Mouse (Mus musculus): ENCODE measurements around the gene Art5. TPM values are rescaled to one million over a fixed set of nuclear protein-coding genes. Genes with fewer than 3 reads are reported as not detected.

The Art5 gene
- 0.09 and 0.20 TPM in 2 replicates for polyA plus RNA-seq (2015; fragmentation: Nextera tagmentation; extraction: Ambion mirVana)

DNA sequence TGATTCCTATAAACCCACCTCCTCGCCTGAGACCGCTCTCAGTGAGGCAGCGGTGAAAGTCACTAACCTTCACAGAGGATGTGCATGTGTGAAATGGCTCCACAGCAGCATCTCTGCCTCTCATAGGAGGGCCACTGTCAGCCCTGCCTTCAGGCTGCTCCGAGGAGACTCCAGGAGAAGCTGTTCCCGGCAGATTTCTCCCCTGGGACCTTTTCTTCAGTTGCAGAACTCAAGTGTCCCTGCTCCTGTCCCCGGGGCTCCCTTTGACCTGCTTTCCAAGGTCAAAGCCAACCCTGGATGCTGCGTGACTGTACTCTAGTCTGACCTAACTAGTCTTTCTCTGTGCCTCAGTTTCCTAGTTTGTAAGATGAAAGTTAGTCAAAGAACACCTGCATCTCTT lies at the start of gene Art5:
Gene Art5, minus strand, starts transcription at position 319 of the 400 bp plus-strand sequence.
- Histone ChIP-seq H3K27me3 (replicated peaks; ENCODE audit: control insufficient read depth, insufficient read depth, low read length) (no peaks in the 10 kb centered on the region), H3K4me3 (ENCODE audit: low read depth, low read length) (no peak within 1 kb of the TSS), H3K36me3 (ENCODE audit: control insufficient read depth, insufficient read depth) (no peaks in the 10 kb centered on the region), H3K4me2 (replicated peaks; ENCODE audit: low read depth) (no peak within 1 kb of the TSS), H3K9ac (ENCODE audit: low read depth, low read length) (no peak within 1 kb of the TSS), H3K4me1 (replicated peaks; ENCODE audit: control insufficient read depth, insufficient read depth, low read length) (no peaks in the 10 kb centered on the region), H3K27ac (ENCODE audit: low read depth, low read length) (no peak within 1 kb of the TSS), H3K9me3 (ENCODE audit: control insufficient read depth) (no peaks in the 10 kb centered on the region)
- 68% methylated on average over 7 of the region's 7 CpGs for WGBS
- TF ChIP-seq CTCF (IDR thresholded peaks at IDR 0.05; ENCODE audit: low read depth): no peak
- no peak for ATAC-seq

DNA sequence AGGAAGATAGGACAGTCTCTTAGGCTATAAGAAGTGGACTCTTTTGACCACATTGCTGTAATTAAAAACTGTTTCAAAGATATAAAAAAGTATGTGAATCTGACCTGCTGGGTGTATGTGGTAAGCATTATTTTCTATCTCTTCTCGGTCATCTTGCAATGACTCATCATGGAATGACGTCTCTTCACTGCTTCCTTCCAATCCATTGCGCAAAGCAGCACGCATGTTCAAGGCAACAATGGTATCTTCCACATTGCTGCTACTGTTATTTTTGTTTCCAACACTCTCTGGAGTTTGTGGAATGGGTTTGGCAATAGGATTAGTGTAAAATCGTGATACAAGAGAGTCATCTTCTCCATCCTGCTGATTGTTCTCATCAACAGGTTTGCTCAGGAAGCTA lies 44.4 kb upstream of the Art5 start:
- Histone ChIP-seq H3K36me3 (ENCODE audit: control insufficient read depth, insufficient read depth) (peaks cover 61% of the 10 kb centered on the region), H3K4me3 (ENCODE audit: low read depth, low read length) (no peak overlapping the region), H3K27ac (ENCODE audit: low read depth, low read length) (no peak overlapping the region), H3K9ac (ENCODE audit: low read depth, low read length) (no peak overlapping the region), H3K4me1 (replicated peaks; ENCODE audit: control insufficient read depth, insufficient read depth, low read length) (no peaks in the 10 kb centered on the region), H3K4me2 (replicated peaks; ENCODE audit: low read depth) (no peak overlapping the region), H3K27me3 (replicated peaks; ENCODE audit: control insufficient read depth, insufficient read depth, low read length) (no peaks in the 10 kb centered on the region), H3K9me3 (ENCODE audit: control insufficient read depth) (no peaks in the 10 kb centered on the region)
- no peak for TF ChIP-seq CTCF (IDR thresholded peaks at IDR 0.05; ENCODE audit: low read depth)
- 78% methylated on average over 5 of the region's 5 CpGs for WGBS
- ATAC-seq: no peak

DNA sequence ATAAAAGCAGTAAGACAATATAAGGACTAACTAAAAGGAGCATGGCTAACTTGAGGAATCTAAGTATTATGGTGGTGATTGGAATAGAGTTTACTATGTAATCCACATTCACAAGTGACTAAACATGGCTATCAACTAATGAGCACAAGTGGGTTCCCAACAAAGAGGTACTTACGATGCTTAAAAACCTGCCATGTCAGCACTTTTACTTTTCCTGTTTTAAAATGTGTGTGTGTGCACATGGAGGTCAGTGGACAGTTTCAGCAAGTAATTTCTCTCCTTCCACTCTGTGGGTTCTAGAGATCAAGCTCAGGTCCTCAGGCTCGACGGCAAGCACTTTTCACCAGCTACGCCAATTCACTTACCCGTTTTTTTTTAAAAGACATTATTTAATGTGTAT lies 28.6 kb upstream of the Art5 start:
- Histone ChIP-seq H3K27ac (ENCODE audit: low read depth, low read length) (no peak overlapping the region), H3K36me3 (ENCODE audit: control insufficient read depth, insufficient read depth) (peaks cover 69% of the 10 kb centered on the region), H3K4me1 (replicated peaks; ENCODE audit: control insufficient read depth, insufficient read depth, low read length) (no peaks in the 10 kb centered on the region), H3K27me3 (replicated peaks; ENCODE audit: control insufficient read depth, insufficient read depth, low read length) (no peaks in the 10 kb centered on the region), H3K9ac (ENCODE audit: low read depth, low read length) (no peak overlapping the region), H3K4me2 (replicated peaks; ENCODE audit: low read depth) (no peak overlapping the region), H3K9me3 (ENCODE audit: control insufficient read depth) (no peaks in the 10 kb centered on the region), H3K4me3 (ENCODE audit: low read depth, low read length) (no peak overlapping the region)
- TF ChIP-seq CTCF (IDR thresholded peaks at IDR 0.05; ENCODE audit: low read depth): no peak
- WGBS: 96% methylated on average over 5 of the region's 5 CpGs
- no peak for ATAC-seq

DNA sequence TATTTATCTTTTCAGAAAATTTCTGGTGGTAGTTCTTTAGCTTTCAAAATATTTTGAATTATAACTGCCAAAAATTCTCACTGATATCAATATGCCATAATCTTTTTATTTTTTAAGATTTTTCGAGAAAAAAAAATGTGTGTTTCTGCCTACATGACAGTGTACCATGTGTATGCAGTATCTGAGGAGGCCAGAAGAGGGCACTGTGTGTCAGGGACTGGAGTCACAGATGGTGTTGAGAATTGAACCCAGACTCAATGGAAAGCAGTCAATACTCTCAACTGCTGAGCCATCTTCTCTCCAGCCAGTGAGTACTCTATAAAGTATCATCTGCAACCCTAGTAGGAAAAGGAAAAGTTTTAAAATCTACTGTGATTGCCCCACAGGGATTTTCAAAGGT lies 28.2 kb upstream of the Art5 start:
- Histone ChIP-seq H3K9ac (ENCODE audit: low read depth, low read length) (no peak overlapping the region), H3K36me3 (ENCODE audit: control insufficient read depth, insufficient read depth) (peaks cover 73% of the 10 kb centered on the region), H3K9me3 (ENCODE audit: control insufficient read depth) (no peaks in the 10 kb centered on the region), H3K27ac (ENCODE audit: low read depth, low read length) (no peak overlapping the region), H3K27me3 (replicated peaks; ENCODE audit: control insufficient read depth, insufficient read depth, low read length) (no peaks in the 10 kb centered on the region), H3K4me2 (replicated peaks; ENCODE audit: low read depth) (no peak overlapping the region), H3K4me3 (ENCODE audit: low read depth, low read length) (no peak overlapping the region), H3K4me1 (replicated peaks; ENCODE audit: control insufficient read depth, insufficient read depth, low read length) (no peaks in the 10 kb centered on the region)
- ATAC-seq: no peak
- peak; percentile 66 for TF ChIP-seq CTCF (IDR thresholded peaks at IDR 0.05; ENCODE audit: low read depth)
- WGBS: 86% methylated on average over 1 of the region's 1 CpGs

DNA sequence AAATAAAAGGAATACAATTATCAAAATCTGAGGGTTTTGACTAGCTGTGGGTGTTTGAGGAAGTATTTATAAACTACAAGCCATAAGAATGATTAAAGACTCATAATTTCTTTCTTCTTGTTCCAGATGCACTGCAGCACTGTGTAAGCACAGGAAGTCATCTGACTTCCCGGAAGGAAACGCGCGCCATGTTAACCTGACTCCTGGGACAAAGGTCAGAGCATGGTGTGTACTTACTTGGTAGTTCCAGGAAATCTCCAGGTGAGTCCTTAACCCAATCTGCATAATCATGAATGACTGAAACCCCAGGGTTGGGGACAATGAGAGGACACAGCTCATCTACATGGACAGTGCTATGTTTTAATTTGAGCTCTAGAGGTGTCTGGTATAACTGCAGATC lies 23.1 kb upstream of the Art5 start:
- no peak overlapping the region for H3K4me3 ChIP-seq (ENCODE audit: low read depth, low read length)
- H3K4me1 ChIP-seq (replicated peaks; ENCODE audit: control insufficient read depth, insufficient read depth, low read length): no peaks in the 10 kb centered on the region
- H3K27me3 ChIP-seq (replicated peaks; ENCODE audit: control insufficient read depth, insufficient read depth, low read length): no peaks in the 10 kb centered on the region
- peak; percentile 51; the same call in 1 of the 2 replicates for ATAC-seq
- H3K36me3 ChIP-seq (ENCODE audit: control insufficient read depth, insufficient read depth): peaks cover 75% of the 10 kb centered on the region
- H3K9me3 ChIP-seq (ENCODE audit: control insufficient read depth): no peaks in the 10 kb centered on the region
- H3K4me2 ChIP-seq (replicated peaks; ENCODE audit: low read depth): no peak overlapping the region
- WGBS: 67% methylated on average over 4 of the region's 4 CpGs
- no peak overlapping the region for H3K9ac ChIP-seq (ENCODE audit: low read depth, low read length)
- no peak for TF ChIP-seq CTCF (IDR thresholded peaks at IDR 0.05; ENCODE audit: low read depth)
- no peak overlapping the region for H3K27ac ChIP-seq (ENCODE audit: low read depth, low read length)

DNA sequence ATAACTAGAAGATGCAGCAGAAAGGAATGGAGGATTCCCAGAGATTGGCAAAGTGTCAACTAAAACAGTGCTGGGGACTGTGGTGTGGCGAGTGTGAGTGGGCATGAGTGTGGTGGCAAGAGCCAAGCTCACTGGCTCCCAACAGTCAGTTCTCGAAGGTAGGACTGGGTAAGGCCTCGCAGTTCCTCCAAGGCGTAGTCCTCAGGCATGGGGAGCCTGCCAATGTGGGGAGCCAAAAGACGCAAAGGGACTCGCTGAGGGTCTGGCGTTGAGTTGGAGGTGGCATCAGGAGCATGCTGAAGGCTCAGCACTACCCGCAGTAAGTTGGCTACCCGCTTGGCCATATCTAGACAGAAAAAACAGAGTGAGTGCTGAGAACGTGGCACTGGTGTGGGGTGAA lies 11.0 kb upstream of the Art5 start:
- no peak for TF ChIP-seq CTCF (IDR thresholded peaks at IDR 0.05; ENCODE audit: low read depth)
- Histone ChIP-seq H3K4me1 (replicated peaks; ENCODE audit: control insufficient read depth, insufficient read depth, low read length) (no peaks in the 10 kb centered on the region), H3K4me2 (replicated peaks; ENCODE audit: low read depth) (no peak overlapping the region), H3K27ac (ENCODE audit: low read depth, low read length) (no peak overlapping the region), H3K9ac (ENCODE audit: low read depth, low read length) (no peak overlapping the region), H3K9me3 (ENCODE audit: control insufficient read depth) (no peaks in the 10 kb centered on the region), H3K36me3 (ENCODE audit: control insufficient read depth, insufficient read depth) (peaks cover 72% of the 10 kb centered on the region), H3K4me3 (ENCODE audit: low read depth, low read length) (no peak overlapping the region), H3K27me3 (replicated peaks; ENCODE audit: control insufficient read depth, insufficient read depth, low read length) (no peaks in the 10 kb centered on the region)
- ATAC-seq: no peak
- WGBS: 96% methylated on average over 10 of the region's 10 CpGs

DNA sequence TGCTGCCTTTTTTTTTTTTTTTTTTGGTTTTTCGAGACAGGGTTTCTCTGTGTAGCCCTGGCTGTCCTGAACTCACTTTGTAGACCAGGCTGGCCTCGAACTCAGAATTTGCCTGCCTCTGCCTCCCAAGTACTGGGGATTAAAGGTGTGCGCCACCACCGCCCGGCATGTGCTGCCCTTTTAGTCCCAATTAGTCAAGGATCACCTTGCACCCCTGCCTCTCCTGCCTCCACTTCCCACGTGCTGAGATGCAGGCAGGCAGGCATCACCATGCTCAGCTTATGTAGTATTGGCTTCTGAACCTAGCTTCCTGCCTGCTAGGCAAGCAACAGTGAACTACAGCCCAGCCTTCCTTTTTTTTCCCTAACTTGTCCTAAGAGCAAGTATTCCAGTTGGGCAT lies 8.1 kb upstream of the Art5 start:
- Histone ChIP-seq H3K4me1 (replicated peaks; ENCODE audit: control insufficient read depth, insufficient read depth, low read length) (no peaks in the 10 kb centered on the region), H3K36me3 (ENCODE audit: control insufficient read depth, insufficient read depth) (peaks cover 42% of the 10 kb centered on the region), H3K4me2 (replicated peaks; ENCODE audit: low read depth) (no peak overlapping the region), H3K9me3 (ENCODE audit: control insufficient read depth) (no peaks in the 10 kb centered on the region), H3K9ac (ENCODE audit: low read depth, low read length) (no peak overlapping the region), H3K27ac (ENCODE audit: low read depth, low read length) (no peak overlapping the region), H3K27me3 (replicated peaks; ENCODE audit: control insufficient read depth, insufficient read depth, low read length) (no peaks in the 10 kb centered on the region), H3K4me3 (ENCODE audit: low read depth, low read length) (no peak overlapping the region)
- no peak for ATAC-seq
- TF ChIP-seq CTCF (IDR thresholded peaks at IDR 0.05; ENCODE audit: low read depth): no peak
- 77% methylated on average over 6 of the region's 6 CpGs for WGBS
